Mouse (Mus musculus): ENCODE results near the gene Col16a1. TPM values are rescaled to one million over a fixed set of nuclear protein-coding genes. Genes with fewer than 3 reads are reported as not detected.

Gene Col16a1
- total RNA-seq, 2 experiments from 2014 or later = 17.1 to 19.8 TPM

GRCm38 (mm10) chr4:130074761-130075515 is 27.3 kb downstream of the Col16a1 start:
- no peak for DNase-seq (ENCODE audit: extremely low spot score in 1 of 2, low spot score in 2 of 2)
- intact Hi-C loops (cut with DNase I) = no loop called here

DNA sequence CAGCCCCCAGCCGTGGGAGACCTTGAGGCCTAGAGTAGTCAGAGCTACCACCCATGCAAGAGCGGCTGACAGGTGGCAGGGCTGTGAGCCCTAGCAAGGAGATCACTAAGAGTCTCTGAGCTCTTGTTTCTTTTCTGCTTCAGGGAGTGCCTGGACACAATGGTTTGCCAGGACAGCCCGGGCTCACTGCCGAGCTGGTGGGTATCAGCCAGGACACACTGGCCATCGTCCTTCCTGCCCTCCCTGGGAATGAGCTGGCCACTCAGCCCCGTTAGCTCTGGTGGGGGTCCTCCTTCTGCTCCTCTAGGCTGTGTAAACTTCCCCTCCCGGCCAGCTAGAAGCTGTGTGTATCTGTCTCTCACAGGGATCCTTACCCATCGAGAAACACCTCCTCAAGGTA is 29.2 kb downstream of the Col16a1 start:
- DNase-seq (ENCODE audit: extremely low spot score in 1 of 2, low spot score in 2 of 2) = no peak
- intact Hi-C loops (cut with DNase I) = no loop called here

DNA sequence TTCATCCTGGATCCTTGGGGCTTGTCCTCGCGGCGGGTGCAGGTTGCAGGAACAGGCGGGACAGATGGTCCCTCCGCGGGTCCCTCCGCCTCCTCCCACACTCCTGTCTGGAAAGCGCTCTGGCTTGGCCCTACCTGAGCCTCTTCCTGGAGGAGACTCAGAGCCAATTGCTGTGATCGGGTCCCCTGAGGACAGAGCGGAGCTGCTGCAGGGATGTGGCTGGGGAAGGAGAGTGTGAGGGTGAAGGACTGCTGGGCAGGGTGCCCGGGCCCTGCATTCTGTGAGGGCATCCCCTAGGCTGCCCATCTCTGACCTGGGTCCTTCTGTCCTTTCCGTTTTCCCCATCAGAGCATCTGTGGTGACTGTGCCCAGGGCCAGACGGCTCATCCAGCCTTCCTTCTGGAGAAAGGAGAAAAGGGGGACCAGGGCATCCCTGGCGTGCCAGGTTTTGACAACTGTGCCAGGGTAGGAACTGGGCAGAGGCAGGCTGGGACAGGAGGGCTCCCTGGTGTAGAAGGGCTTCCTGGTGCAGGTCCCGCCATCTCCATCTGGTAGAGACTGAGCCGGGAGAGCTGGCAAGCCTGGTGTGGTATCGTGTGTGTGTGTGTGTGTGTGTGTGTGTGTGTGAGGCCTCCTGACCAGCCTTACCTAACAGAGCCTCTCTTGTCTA is 31.3 kb downstream of the Col16a1 start:
- DNase-seq (ENCODE audit: extremely low spot score in 1 of 2, low spot score in 2 of 2) = no peak
- intact Hi-C loops (cut with DNase I) = no loop called here

GRCm38 (mm10) chr4:130079521-130079920 is 31.9 kb downstream of the Col16a1 start:
- intact Hi-C loops (cut with DNase I) = no loop called here
- DNase-seq (ENCODE audit: extremely low spot score in 1 of 2, low spot score in 2 of 2) = no peak

- intact Hi-C loops (cut with DNase I) = no loop called here
- DNase-seq (ENCODE audit: extremely low spot score in 1 of 2, low spot score in 2 of 2) = peak; percentile 81 to 82
These were observed 33.9 kb downstream of the Col16a1 start for GRCm38 (mm10) chr4:130081345-130082190.

GRCm38 (mm10) chr4:130082211-130082610 is 34.6 kb downstream of the Col16a1 start:
- intact Hi-C loops (cut with DNase I) = no loop called here
- DNase-seq (ENCODE audit: extremely low spot score in 1 of 2, low spot score in 2 of 2) = no peak

GRCm38 (mm10) chr4:130084331-130084945 is 36.8 kb downstream of the Col16a1 start:
- intact Hi-C loops (cut with DNase I) = no loop called here
- no peak for DNase-seq (ENCODE audit: extremely low spot score in 1 of 2, low spot score in 2 of 2)

GRCm38 (mm10) chr4:130085246-130085820 is 37.7 kb downstream of the Col16a1 start:
- DNase-seq (ENCODE audit: extremely low spot score in 1 of 2, low spot score in 2 of 2) = no peak
- intact Hi-C loops (cut with DNase I) = loop anchor here (5.0 kb wide), 1 partner anchor 298 kb away; no protein-coding TSS in a partner anchor

DNA sequence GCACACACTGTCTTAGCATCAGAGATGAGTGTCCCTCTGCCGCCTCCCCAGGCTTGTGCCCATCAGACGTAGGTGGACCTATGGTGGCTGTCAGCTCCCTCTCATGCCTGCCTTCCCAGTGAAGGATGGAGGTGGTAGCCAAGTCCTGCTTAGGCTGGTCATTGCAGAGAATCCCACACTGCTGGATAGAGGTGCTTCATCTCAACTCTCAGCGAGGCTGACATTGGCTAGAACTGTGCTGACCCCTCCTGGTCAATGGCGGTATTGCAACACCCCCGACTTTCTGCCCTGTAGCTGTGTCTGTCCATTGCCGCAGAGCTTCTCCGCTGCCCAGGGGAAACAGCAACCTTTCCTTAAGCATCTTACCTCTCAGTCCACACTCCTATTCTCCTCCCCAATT is 39.7 kb downstream of the Col16a1 start:
- peak; percentile 86 to 87 for DNase-seq (ENCODE audit: extremely low spot score in 1 of 2, low spot score in 2 of 2)
- intact Hi-C loops (cut with DNase I) = loop anchor here (2.0 to 5.0 kb wide), 3 partner anchors 50 to 300 kb away; no protein-coding TSS in a partner anchor

DNA sequence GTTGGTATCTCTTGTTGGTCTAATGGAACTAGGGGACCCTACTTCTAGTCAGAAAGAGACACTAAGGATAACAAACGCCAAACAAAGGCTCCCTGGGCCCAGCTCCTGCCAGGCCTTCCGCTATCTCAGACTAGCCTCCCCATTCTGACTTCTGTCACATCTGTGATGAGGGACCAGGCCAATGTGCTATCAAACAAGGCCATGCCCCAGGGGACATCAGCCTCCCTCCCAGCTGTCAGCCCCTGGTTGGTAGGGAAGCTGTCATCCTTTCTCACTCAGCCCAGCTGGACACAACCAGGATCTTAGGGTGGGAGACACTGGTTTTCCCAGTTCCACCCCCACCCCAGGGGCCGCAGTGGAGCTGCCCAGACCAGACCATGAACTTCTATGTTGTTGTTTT is 47.5 kb downstream of the Col16a1 start:
- DNase-seq (ENCODE audit: extremely low spot score in 1 of 2, low spot score in 2 of 2) = no peak

DNA sequence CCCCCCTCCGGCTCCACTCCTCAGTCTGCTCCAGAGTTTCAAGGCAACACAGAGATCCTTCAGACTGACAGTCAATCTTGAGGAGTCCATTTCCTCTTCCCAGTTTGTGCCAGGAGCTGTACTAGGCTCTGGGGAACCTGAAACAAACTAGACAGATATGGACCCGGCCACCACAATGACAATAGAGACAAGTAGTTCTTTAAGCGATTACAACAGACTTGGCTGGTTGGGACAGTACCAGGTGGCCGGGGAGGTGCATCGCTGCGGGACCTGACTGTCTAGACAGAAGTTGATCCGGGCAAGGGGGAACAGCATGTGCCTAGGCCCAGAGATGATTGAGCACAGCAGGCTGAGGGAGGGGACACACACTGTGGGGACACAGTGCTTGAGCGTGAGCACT is 53.5 kb downstream of the Col16a1 start:
- peak in 1 of 2 experiments; percentile 45 for DNase-seq (ENCODE audit: extremely low spot score in 1 of 2, low spot score in 2 of 2)
- intact Hi-C loops (cut with DNase I) = no loop called here

More for the DNA sequence above, 47.5 kb downstream of the Col16a1 start:
- intact Hi-C loops (cut with DNase I) = no loop called here

DNA sequence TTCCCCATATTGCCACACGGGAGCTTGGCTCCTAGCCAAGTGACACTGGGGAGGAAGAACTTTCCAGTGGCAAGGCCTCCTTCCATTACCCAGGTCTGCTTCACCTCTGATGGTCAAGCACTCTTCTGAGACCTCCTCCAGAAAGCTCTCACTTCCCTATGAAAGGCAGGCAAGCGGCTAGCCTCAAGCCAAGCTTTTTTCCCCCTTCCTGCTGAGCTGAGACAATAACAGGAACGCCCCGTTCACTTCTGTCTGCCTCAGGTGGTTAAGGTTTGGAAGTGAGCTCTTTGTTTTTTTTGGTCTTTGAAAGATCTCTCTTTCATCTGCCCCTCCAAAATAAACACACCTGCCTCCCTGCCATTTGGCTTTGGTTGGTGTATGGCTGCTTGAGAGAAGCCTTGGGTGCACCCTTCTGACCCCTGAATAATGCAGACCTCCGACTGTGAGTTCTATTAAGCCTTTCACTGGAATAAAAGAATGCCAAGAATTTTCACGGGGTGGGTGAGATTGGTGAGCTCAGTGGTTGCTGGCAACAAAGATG is 54.5 kb downstream of the Col16a1 start, which contains the start of gene Pef1:
Gene Pef1, plus strand, starts transcription at position 448 of the 541 bp plus-strand sequence.
- intact Hi-C loops (cut with DNase I) = no loop called here
- DNase-seq (ENCODE audit: extremely low spot score in 1 of 2, low spot score in 2 of 2) = peak in 1 of 2 experiments; percentile 49

GRCm38 (mm10) chr4:130103632-130104031 is 56.0 kb downstream of the Col16a1 start:
- intact Hi-C loops (cut with DNase I) = no loop called here
- no peak for DNase-seq (ENCODE audit: extremely low spot score in 1 of 2, low spot score in 2 of 2)

DNA sequence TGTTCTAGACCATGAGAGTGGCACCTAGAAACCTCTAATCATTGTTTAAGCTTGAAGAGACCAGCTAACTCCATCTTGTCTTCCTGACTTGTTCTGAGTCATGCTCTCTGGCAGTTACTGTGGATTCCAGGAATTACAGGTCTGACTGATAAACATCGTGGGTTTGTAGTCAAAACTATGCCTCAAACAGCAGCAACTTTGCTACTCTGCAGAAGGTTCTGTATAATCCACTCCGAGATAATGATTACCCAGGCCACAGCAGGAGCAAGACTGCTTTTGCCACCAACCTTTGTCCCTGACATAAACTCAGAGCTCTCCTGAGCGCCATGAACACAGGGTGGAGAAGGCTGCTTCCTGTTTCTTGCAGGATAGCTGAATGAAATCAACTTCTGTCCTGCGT is 56.9 kb downstream of the Col16a1 start:
- DNase-seq (ENCODE audit: extremely low spot score in 1 of 2, low spot score in 2 of 2) = no peak
- intact Hi-C loops (cut with DNase I) = no loop called here

DNA sequence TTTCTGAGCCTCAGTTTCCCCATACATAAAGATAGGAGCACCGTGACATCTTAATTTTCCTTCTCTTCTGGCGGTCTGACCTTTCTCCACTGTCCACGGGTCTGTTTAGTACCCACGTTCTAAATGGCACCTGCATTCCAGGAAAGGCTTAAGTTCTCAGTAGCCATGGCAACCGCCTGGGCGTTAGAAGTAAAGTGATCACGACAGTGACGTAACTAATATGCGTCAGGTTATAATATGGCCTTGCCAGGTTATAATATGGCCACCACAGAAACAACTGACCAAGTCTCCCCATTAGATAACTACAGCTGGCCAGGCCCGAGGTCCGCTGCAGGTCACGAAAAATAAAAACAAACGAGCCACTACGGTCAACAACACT is 59.4 kb downstream of the Col16a1 start:
- intact Hi-C loops (cut with DNase I) = no loop called here
- no peak for DNase-seq (ENCODE audit: extremely low spot score in 1 of 2, low spot score in 2 of 2)

GRCm38 (mm10) chr4:130107444-130108131 is 59.9 kb downstream of the Col16a1 start:
- peak; percentile 100 for DNase-seq (ENCODE audit: extremely low spot score in 1 of 2, low spot score in 2 of 2)
- intact Hi-C loops (cut with DNase I) = no loop called here

DNA sequence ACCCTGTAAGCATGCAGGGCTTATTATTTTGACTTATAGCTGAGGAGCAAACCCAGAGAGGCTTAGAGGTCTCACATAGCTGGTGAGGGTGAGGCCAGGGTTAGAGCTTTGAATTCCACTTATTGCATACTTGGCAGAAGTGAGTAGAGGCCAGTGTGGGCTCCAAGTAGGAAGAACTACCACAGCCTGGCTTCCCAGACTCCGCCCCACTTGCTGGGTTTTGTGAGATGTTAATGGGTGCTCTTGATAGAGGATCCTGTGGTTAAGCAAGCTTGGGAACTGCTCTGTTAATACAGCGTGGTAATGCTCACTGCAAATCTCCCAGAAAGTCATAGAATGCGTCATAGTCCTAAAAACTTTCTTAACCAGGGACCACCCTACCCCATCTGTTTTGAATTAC is 61.3 kb downstream of the Col16a1 start:
- no peak for DNase-seq (ENCODE audit: extremely low spot score in 1 of 2, low spot score in 2 of 2)
- intact Hi-C loops (cut with DNase I) = no loop called here

- intact Hi-C loops (cut with DNase I) = no loop called here
- no peak for DNase-seq (ENCODE audit: extremely low spot score in 1 of 2, low spot score in 2 of 2)
These were observed 62.0 kb downstream of the Col16a1 start for GRCm38 (mm10) chr4:130109666-130110065.

All from left cerebral cortex, postnatal 10 days (tissue).